Mouse (Mus musculus): ENCODE measurements around the gene Wdr59. TPM values are rescaled to one million over a fixed set of nuclear protein-coding genes. Genes with fewer than 3 reads are reported as not detected.

Gene Wdr59
- polyA plus RNA-seq, 1 experiment = 8.9 TPM

DNA sequence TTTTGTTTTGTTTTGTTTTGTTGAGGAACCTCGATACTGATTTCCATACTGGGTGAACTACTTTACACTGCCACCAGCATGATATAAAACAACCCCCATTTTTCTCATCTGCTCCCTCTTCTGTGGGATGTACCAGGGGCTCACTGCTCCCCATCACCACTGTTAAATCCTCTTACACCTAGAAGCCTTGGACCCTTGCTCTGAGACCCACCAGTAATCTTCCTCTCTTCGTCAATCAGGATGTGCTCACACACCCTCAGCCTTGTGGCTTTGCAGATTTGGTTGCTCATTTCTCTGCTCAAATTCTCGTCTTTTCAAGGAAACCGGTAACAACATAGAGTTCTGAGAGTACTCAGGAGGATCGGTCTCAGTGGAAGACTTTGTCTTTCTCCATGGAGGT is 6.2 kb upstream of the Wdr59 start:
- WGBS = 77% methylated on average over 5 of the region's 5 CpGs

GRCm38 (mm10) chr8:111527149-111527548 is 5.3 kb upstream of the Wdr59 start:
- no peaks in the 10 kb centered on the region for H3K4me1 ChIP-seq (ENCODE audit: control insufficient read depth, insufficient read depth, low read length)
- H3K4me3 ChIP-seq (replicated peaks; ENCODE audit: extremely low read depth, low read depth, low read length) = no peak overlapping the region
- WGBS = 53% methylated on average over 8 of the region's 8 CpGs
- DNase-seq = no peak
- TF ChIP-seq CTCF (IDR thresholded peaks at IDR 0.05; ENCODE audit: insufficient read depth, low read length) (no peak), POLR2A (IDR thresholded peaks at IDR 0.05; ENCODE audit: borderline replicate concordance, extremely low read depth, low read depth, low read length) (no peak)

More for the DNA sequence above, 6.2 kb upstream of the Wdr59 start:
- Histone ChIP-seq H3K4me3 (replicated peaks; ENCODE audit: extremely low read depth, low read depth, low read length) (no peak overlapping the region), H3K4me1 (ENCODE audit: control insufficient read depth, insufficient read depth, low read length) (no peaks in the 10 kb centered on the region)
- TF ChIP-seq POLR2A (IDR thresholded peaks at IDR 0.05; ENCODE audit: borderline replicate concordance, extremely low read depth, low read depth, low read length) (no peak), CTCF (IDR thresholded peaks at IDR 0.05; ENCODE audit: insufficient read depth, low read length) (no peak)
- DNase-seq = no peak

- DNase-seq = no peak
- WGBS = 52% methylated on average over 6 of the region's 6 CpGs
- no peaks in the 10 kb centered on the region for H3K4me1 ChIP-seq (ENCODE audit: control insufficient read depth, insufficient read depth, low read length)
- TF ChIP-seq CTCF (IDR thresholded peaks at IDR 0.05; ENCODE audit: insufficient read depth, low read length) = no peak
- TF ChIP-seq POLR2A (IDR thresholded peaks at IDR 0.05; ENCODE audit: borderline replicate concordance, extremely low read depth, low read depth, low read length) = no peak
- H3K4me3 ChIP-seq (replicated peaks; ENCODE audit: extremely low read depth, low read depth, low read length) = no peak overlapping the region
These were observed 4.6 kb upstream of the Wdr59 start for GRCm38 (mm10) chr8:111526403-111527024.

GRCm38 (mm10) chr8:111517466-111517865 is 4.4 kb downstream of the Wdr59 start:
- WGBS = 87% methylated on average over 2 of the region's 2 CpGs

DNA sequence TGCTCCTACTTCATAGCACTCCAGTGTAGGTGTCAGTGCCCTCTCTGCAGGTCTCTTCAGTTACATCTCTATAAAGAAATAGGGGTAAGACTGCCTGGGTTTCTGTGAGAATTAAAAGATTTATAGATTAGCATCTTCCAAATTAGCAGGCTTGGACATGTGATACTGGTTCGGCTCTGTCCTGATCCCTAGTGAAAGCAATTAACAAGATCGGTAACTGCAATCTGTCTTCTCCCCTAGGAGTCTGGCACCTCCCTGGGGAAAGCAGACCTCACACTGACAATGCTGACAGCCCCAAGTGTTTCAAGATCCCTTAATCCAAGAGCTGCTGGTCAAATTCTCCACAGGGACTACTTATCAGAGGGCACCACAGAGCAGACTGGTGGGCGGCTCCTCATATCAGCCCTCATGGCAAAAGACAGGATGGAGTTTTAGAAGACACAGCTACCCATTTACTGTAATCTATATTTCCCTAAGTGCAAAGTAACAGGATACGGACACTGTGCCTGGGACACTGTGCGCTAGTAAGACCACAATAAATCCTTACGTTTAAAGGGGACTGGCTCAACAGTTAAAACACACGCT is 5.3 kb downstream of the Wdr59 start:
- Histone ChIP-seq H3K4me1 (ENCODE audit: control insufficient read depth, insufficient read depth, low read length) (peaks cover 4% of the 10 kb centered on the region; the same call in 1 of the 2 replicates), H3K4me3 (replicated peaks; ENCODE audit: extremely low read depth, low read depth, low read length) (no peak overlapping the region)
- WGBS = 85% methylated on average over 7 of the region's 7 CpGs
- DNase-seq = no peak
- no peak for TF ChIP-seq CTCF (IDR thresholded peaks at IDR 0.05; ENCODE audit: insufficient read depth, low read length)

More at GRCm38 (mm10) chr8:111517466-111517865, 4.4 kb downstream of the Wdr59 start:
- Histone ChIP-seq H3K4me1 (ENCODE audit: control insufficient read depth, insufficient read depth, low read length) (peaks cover 2% of the 10 kb centered on the region; the same call in 1 of the 2 replicates), H3K4me3 (replicated peaks; ENCODE audit: extremely low read depth, low read depth, low read length) (no peak overlapping the region)
- TF ChIP-seq CTCF (IDR thresholded peaks at IDR 0.05; ENCODE audit: insufficient read depth, low read length) (no peak), POLR2A (IDR thresholded peaks at IDR 0.05; ENCODE audit: borderline replicate concordance, extremely low read depth, low read depth, low read length) (no peak)
- DNase-seq = no peak

GRCm38 (mm10) chr8:111513446-111513845 is 8.4 kb downstream of the Wdr59 start:
- no peak overlapping the region for H3K4me3 ChIP-seq (replicated peaks; ENCODE audit: extremely low read depth, low read depth, low read length)
- peaks cover 4% of the 10 kb centered on the region for H3K4me1 ChIP-seq (ENCODE audit: control insufficient read depth, insufficient read depth, low read length)
- no peak for DNase-seq
- TF ChIP-seq POLR2A (IDR thresholded peaks at IDR 0.05; ENCODE audit: borderline replicate concordance, extremely low read depth, low read depth, low read length) (no peak), CTCF (IDR thresholded peaks at IDR 0.05; ENCODE audit: insufficient read depth, low read length) (no peak)
- 83% methylated on average over 8 of the region's 8 CpGs for WGBS

DNA sequence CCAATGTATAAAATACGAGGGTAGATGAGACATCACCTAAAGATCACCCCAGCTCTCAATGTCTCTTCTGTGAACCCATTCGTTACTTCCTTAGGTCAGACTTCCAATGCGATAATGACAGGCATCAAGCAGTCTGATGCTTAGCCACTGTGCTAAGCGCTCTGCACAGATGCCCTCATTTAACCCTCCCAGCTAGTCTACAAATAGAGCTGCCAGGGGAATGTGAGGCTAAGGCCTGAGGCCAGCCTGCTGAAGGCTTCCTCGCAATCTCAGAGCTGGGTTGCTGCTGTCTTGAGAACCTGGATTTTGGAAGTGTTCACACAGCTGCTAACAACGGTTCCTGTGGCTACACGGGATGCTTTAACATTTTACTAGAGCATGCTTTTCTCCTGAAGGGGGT is 9.0 kb downstream of the Wdr59 start:
- peaks cover 4% of the 10 kb centered on the region for H3K4me1 ChIP-seq (ENCODE audit: control insufficient read depth, insufficient read depth, low read length)
- DNase-seq = no peak
- H3K4me3 ChIP-seq (replicated peaks; ENCODE audit: extremely low read depth, low read depth, low read length) = no peak overlapping the region
- no peak for TF ChIP-seq CTCF (IDR thresholded peaks at IDR 0.05; ENCODE audit: insufficient read depth, low read length)
- TF ChIP-seq POLR2A (IDR thresholded peaks at IDR 0.05; ENCODE audit: borderline replicate concordance, extremely low read depth, low read depth, low read length) = no peak
- 58% methylated on average over 7 of the region's 7 CpGs for WGBS

GRCm38 (mm10) chr8:111510401-111510800 is 11.5 kb downstream of the Wdr59 start:
- WGBS = 36% methylated on average over 4 of the region's 4 CpGs
- TF ChIP-seq CTCF (IDR thresholded peaks at IDR 0.05; ENCODE audit: insufficient read depth, low read length) = no peak
- no peak for TF ChIP-seq POLR2A (IDR thresholded peaks at IDR 0.05; ENCODE audit: borderline replicate concordance, extremely low read depth, low read depth, low read length)
- DNase-seq = no peak

GRCm38 (mm10) chr8:111509278-111509677 is 12.6 kb downstream of the Wdr59 start:
- TF ChIP-seq POLR2A (IDR thresholded peaks at IDR 0.05; ENCODE audit: borderline replicate concordance, extremely low read depth, low read depth, low read length) (no peak), CTCF (IDR thresholded peaks at IDR 0.05; ENCODE audit: insufficient read depth, low read length) (no peak)
- peaks cover 4% of the 10 kb centered on the region for H3K4me1 ChIP-seq (ENCODE audit: control insufficient read depth, insufficient read depth, low read length)
- DNase-seq = no peak
- peak overlapping the region; percentile 39 for H3K4me3 ChIP-seq (replicated peaks; ENCODE audit: extremely low read depth, low read depth, low read length)
- WGBS = 54% methylated on average over 11 of the region's 11 CpGs

More at GRCm38 (mm10) chr8:111510401-111510800, 11.5 kb downstream of the Wdr59 start:
- H3K4me3 ChIP-seq (replicated peaks; ENCODE audit: extremely low read depth, low read depth, low read length) = no peak overlapping the region
- H3K4me1 ChIP-seq (ENCODE audit: control insufficient read depth, insufficient read depth, low read length) = peaks cover 4% of the 10 kb centered on the region

DNA sequence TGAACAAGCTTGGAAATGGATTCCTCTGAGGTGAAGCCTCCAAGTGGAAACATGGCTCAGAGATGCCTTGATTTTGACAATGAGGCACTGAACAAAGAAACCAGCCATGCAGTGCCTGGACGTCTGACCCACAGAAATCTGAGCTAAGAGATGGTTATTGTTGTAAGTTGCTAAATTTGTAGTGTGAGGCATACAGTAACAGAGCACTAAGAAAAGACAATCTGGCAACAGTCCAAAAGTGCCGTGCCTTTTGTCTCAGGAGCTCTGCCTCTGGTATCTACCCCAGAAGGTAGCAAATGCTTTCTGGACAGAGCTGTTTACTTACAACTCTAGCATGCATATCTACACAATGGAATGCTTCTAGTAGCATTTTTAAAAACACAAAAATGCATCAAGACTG is 13.3 kb downstream of the Wdr59 start:
- Histone ChIP-seq H3K4me3 (replicated peaks; ENCODE audit: extremely low read depth, low read depth, low read length) (no peak overlapping the region), H3K4me1 (ENCODE audit: control insufficient read depth, insufficient read depth, low read length) (peaks cover 4% of the 10 kb centered on the region)
- DNase-seq = no peak
- TF ChIP-seq CTCF (IDR thresholded peaks at IDR 0.05; ENCODE audit: insufficient read depth, low read length) (no peak), POLR2A (IDR thresholded peaks at IDR 0.05; ENCODE audit: borderline replicate concordance, extremely low read depth, low read depth, low read length) (no peak)
- WGBS = 21% methylated on average over 2 of the region's 2 CpGs
